Mouse (Mus musculus) ES-CJ7 (cell line): Measurements from ENCODE around the gene Nme3.
"Not testable (repeated sequence)": the region's sequence is repeated elsewhere in the genome, so short reads cannot be mapped to it uniquely, and the experiment has no call there.

Source experiments
- DNase-seq: peaks from one replicate; pipeline ENCODE4 v3.0.0; 2011; ENCODE audit warnings: low read depth, low spot score

The Nme3 gene

GRCm38 (mm10) chr17:24899153-24899552, 2.9 kb downstream of the Nme3 start:
- DNase-seq, result no peak

GRCm38 (mm10) chr17:24900014-24900413, 3.7 kb downstream of the Nme3 start:
- DNase-seq, result no peak

DNA sequence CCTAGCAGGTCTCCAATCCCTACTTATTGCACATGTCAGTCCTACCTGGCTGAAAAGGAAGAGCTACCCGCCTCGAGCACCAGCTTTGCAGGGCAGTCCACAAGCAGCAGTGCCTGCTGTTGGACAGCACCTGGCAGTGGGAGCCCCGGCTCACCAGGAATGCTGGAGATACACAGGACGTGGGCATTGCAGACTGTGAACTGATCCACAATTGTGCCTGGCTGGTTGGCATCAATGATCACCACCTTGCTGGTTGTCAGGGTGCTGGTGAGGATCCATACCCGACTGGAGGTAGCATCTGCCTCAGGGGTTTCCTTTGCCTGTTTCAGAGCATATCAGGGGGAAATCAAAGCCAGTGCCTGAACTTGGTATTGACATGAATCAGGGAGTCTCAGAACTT, 5.8 kb downstream of the Nme3 start:
- no peak for DNase-seq

- DNase-seq, result peak; percentile 64
Observed at GRCm38 (mm10) chr17:24902671-24903474, 6.6 kb downstream of the Nme3 start.

- DNase-seq, result peak; percentile 49
Observed at GRCm38 (mm10) chr17:24903767-24904166, 7.5 kb downstream of the Nme3 start.

GRCm38 (mm10) chr17:24907591-24907990, 11.3 kb downstream of the Nme3 start:
- DNase-seq, result no peak

DNA sequence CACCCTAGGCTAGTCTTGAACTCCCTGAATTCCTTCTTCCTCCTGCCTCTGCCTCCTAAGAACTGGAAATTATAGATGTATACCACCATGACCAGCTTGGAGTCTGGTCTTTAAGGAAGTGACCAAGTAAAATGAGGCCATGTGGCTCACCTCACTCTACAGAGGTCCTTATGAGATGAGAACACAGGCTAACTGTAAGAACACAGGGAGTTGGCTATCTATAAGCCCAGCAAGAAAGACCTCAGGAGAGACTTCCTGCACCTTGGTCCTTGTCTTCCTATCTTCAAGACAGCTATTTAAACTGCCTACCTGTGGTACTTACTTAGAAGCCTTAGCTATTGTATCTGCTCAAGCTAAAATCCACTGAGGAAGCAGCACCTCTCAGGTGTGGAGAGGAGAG, 17.7 kb downstream of the Nme3 start:
- DNase-seq, result no peak

DNA sequence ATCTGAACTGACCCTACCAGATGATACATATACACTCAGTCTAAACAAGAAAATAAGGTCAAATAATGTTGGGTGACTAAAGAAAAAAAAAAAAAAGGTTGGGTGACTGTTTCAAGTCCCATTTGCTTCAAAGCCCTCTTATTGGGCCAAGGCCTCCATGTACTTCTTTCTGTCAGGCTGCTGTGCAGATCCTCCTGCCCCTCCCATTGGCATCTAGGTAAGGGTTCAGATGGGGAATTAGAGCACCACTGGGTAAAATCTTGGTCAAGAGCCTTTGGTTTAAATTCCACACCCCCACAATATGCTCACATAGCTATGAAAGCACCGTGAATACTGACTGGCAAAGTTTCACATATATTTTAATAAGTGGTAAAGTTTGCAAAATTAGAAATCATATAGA, 26.9 kb downstream of the Nme3 start:
- no peak for DNase-seq

DNA sequence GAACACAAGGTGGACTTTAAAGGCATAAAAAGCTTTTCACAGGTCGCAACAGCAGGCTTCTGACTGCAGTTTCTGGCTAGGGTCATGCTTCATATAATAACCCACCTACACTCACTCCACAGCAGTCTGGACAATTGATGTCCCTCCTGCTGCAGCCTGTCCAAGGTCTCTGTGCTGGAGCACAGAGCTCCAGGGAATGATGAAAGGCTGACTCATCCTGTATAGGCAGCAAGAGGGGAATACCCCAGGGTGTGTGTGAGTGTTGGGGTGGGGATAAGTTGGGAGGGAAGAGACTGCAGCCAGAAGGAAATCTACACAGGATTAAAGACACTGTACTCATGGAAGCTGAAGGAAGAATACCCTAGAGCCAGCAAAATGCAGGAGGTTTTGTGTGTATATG, 33.2 kb downstream of the Nme3 start:
- no peak for DNase-seq

DNA sequence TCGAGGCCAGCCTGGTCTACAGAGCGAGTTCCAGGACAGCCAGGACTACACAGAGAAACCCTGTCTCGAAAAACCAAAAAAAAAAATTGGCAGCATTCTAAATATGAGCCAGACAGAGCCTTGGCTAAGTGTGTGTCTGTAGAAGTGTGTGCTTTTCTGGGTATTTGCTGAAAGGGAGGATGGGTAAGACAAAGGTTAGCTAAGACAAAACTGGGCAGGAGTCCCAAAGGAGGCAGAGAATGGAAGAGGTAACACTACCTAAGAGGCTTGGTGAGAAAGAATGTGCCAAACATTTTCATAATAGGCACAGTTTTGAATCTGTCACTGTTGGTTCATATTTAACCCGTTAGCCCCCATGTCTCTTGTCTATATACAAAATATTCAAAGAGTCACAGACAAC, 36.1 kb downstream of the Nme3 start:
- no peak for DNase-seq

DNA sequence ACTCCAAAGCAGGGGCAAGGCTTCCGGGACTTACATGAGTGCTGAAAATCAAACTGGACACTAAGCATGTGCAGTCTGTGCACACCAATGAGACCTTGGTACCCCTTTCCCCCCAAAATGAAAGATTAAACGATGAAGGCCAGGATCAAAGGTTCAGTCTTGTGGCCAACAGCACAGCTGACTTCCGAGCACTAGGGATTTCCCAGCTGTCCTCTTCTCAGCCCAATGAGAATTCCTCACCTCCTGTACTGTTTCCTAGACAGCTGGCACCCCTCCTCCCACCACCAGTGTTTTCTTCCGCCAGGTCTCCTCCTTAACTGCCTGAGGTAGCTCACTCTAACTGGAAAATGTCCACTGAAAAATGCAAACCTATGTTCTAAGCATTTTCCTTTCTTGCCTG, 36.9 kb downstream of the Nme3 start:
- no peak for DNase-seq

GRCm38 (mm10) chr17:24934926-24935325, 38.6 kb downstream of the Nme3 start:
- DNase-seq, result no peak

DNA sequence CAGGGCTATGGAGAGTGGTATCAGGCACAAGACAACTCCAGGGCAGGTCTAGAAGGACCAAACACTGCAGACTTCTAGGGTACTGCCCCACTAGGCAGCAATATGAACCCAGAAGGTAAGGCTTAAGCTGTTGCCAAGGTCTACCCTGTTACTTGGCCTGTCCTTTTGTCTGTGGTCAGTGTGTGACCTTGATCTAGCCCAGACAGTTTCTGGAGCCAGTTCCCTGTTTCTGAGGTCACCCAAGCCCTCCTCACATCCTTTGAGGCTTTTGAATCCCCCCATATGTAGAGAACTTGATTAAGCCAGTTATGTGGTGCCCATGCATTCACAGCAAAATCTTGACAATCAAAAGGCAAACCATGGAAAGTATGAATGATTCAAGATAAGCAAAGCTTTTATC, 39.4 kb downstream of the Nme3 start:
- DNase-seq, result no peak

- peak; percentile 87 for DNase-seq
Observed at GRCm38 (mm10) chr17:24936259-24937237, 40.2 kb downstream of the Nme3 start, which contains the start of gene Mapk8ip3. Gene Mapk8ip3, minus strand, starts transcription at chr17:24936977.

DNA sequence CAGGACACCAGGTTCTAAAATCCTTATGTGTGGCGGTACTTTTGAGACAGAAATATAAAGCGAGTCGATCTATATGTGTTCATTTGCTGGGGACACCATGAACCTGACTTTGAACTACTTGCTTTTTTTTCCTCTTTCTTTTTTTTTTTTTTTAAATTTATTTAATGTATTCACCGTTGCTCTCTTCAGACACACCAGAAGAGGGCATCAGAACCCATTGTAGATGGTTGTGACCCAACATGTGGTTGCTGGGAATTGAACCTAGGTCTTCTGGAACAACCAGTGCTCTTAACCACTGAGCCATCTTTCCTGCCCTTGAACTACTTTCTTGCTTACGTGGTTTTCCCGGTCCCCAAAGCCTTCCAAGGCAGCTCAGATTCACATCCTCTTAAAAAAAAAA, 41.0 kb downstream of the Nme3 start:
- no peak for DNase-seq

DNA sequence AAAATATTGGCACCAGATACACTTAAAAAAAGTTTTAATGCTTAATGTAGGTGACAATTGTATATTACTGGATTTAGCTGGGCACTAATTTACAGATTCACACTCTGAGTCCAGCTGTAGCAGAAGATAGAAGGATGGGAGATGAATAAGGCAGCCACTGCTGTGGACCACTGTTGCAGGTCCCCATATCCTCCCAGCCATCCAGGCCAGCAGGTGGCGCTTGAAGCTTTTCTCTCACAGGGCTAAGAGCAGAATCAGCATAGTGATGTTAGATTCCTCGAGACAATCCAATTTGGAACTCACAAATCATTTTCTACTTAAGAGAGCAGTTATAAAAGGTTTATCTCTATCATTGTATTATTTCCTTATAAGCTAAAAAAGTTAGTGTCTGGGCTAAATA, 46.2 kb downstream of the Nme3 start:
- DNase-seq, result peak; percentile 20

DNA sequence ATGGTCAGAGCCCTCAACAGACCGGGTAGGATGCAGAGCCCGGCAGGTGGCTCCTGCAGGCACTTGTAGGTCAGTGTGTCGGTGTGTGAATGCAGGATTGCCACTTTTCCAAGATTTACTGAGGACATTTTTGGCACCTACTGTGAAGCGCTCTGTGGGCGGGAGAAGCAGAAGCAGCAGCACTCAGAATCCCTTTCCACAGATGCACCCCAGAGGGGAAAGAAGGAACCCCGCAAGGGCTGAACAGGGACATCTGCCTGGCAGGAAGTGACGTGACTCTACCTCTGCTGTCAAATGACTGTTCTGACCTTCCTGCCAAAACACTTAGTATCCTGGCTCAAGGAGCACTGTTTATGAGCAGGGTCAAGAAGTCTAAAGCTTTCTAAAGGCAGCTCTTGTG, 46.7 kb downstream of the Nme3 start:
- DNase-seq, result no peak

- DNase-seq, result not testable (repeated sequence)
Observed at GRCm38 (mm10) chr17:24943589-24943988, 47.3 kb downstream of the Nme3 start.
